Mouse (Mus musculus) CH12.LX (cell line): ENCODE results near the gene Rmi1.

ENCODE experiments used
- CHD1 ChIP-seq: IDR thresholded peaks from 2 replicates; pipeline ENCODE4 v1.6.1; 2012; ENCODE audit warnings: low read depth, low read length, improper control_type of control experiment, inconsistent platforms
- CTCF ChIP-seq, 2 experiments: IDR thresholded peaks in 1 of 2; conservative IDR thresholded peaks in 1 of 2; 2 replicates each; pipeline ENCODE4 v1.5.1; 2011 to 2012; ENCODE audit warnings: low read depth in 2 of 2, low read length in 2 of 2, improper control_type of control experiment in 1 of 2, inconsistent platforms in 1 of 2, mild to moderate bottlenecking in 1 of 2, moderate library complexity in 1 of 2
- EP300 ChIP-seq: IDR thresholded peaks from 2 replicates; pipeline ENCODE4 v1.6.1; 2011; ENCODE audit warnings: low read length, improper control_type of control experiment
- HCFC1 ChIP-seq: IDR thresholded peaks from 2 replicates; pipeline ENCODE4 v1.6.1; 2012; ENCODE audit warnings: low read depth, mild to moderate bottlenecking, inconsistent platforms, low read length, improper control_type of control experiment
- JUND ChIP-seq: conservative IDR thresholded peaks from 2 replicates; pipeline ENCODE4 v1.6.1; 2011; ENCODE audit warnings: low read depth, low read length, improper control_type of control experiment
- KAT2A ChIP-seq: IDR thresholded peaks from 2 replicates; pipeline ENCODE4 v1.6.1; 2012; ENCODE audit warnings: low read length, improper control_type of control experiment, inconsistent platforms; ENCODE audit not compliant: insufficient replicate concordance
- POLR2A ChIP-seq: IDR thresholded peaks from 2 replicates; pipeline ENCODE4 v1.6.1; 2011; ENCODE audit warnings: low read depth, mild to moderate bottlenecking, improper control_type of control experiment, low read length
- ZNF384 ChIP-seq: IDR thresholded peaks from 2 replicates; pipeline ENCODE4 v1.6.1; 2012; ENCODE audit warnings: low read depth, low read length, improper control_type of control experiment, inconsistent platforms

GRCm38 (mm10) chr13:58387948-58388347 lies 14.1 kb upstream of the Rmi1 start:
- TF ChIP-seq CTCF (conservative IDR thresholded peaks at IDR 0.05 in 1 of 2, IDR thresholded peaks at IDR 0.05 in 1 of 2; ENCODE audit: low read depth in 2 of 2, low read length in 2 of 2) = peak; percentile 56 to 71
- TF ChIP-seq HCFC1 = no peak
- no peak for TF ChIP-seq ZNF384
- no peak for TF ChIP-seq CHD1
- no peak for TF ChIP-seq KAT2A
- TF ChIP-seq POLR2A = no peak
- TF ChIP-seq EP300 = no peak
- TF ChIP-seq JUND = no peak
